In genomic region chr6:108424749-108425584, GRCm38 (mm10) we compare ENCODE assay signal across 11 mouse cellular contexts.
DNase-seq lines count a peak whose midpoint lies in the region; ATAC-seq and TF ChIP-seq lines count a peak whose summit lies in the region.
"Had no signal": no experiment of that assay in that cellular context is flagged by ENCODE, and none has a peak within 500 bp of the region (broad histone marks: within the 10 kb centered on the region; RNA-seq: fewer than 3 reads in every experiment).

No protein-coding gene starts in this region.

- TF ChIP-seq CTCF in hindbrain, postnatal 0 days (IDR thresholded peaks at IDR 0.05; ENCODE audit: low read depth), result no peak

- H3K4me2 ChIP-seq in forebrain, embryonic 11.5 days (ENCODE audit: low read depth, low read length, severe bottlenecking), result no peak overlapping the region
- no peak overlapping the region for H3K4me2 ChIP-seq in forebrain, embryonic 15.5 days (replicated peaks)
- H3K4me2 ChIP-seq in midbrain, embryonic 11.5 days, result no peak overlapping the region
- H3K4me2 ChIP-seq in hindbrain, postnatal 0 days (ENCODE audit: low read depth, low read length), result no peak overlapping the region
- no peak overlapping the region for H3K4me2 ChIP-seq in neural tube, embryonic 15.5 days
- H3K4me2 ChIP-seq: lung, embryonic 15.5 days had no signal

- H3K27ac ChIP-seq in forebrain, embryonic 11.5 days (ENCODE audit: low read depth, low read length), result no peak overlapping the region
- H3K27ac ChIP-seq in forebrain, embryonic 15.5 days (replicated peaks), result no peak overlapping the region
- no peak overlapping the region for H3K27ac ChIP-seq in midbrain, embryonic 11.5 days (ENCODE audit: low read depth, low read length)
- no peak overlapping the region for H3K27ac ChIP-seq in midbrain, embryonic 10.5 days (replicated peaks)
- H3K27ac ChIP-seq in hindbrain, postnatal 0 days, result no peak overlapping the region
- no peak overlapping the region for H3K27ac ChIP-seq in neural tube, embryonic 15.5 days (replicated peaks)
- H3K27ac ChIP-seq: lung, embryonic 15.5 days had no signal

- H3K9ac ChIP-seq in forebrain, embryonic 11.5 days (ENCODE audit: low read length), result no peak overlapping the region
- H3K9ac ChIP-seq in forebrain, embryonic 15.5 days (replicated peaks), result no peak overlapping the region
- H3K9ac ChIP-seq in midbrain, embryonic 11.5 days (ENCODE audit: low read length), result no peak overlapping the region
- no peak overlapping the region for H3K9ac ChIP-seq in hindbrain, postnatal 0 days (replicated peaks; ENCODE audit: low read length)
- no peak overlapping the region for H3K9ac ChIP-seq in neural tube, embryonic 15.5 days (replicated peaks)
- H3K9ac ChIP-seq: lung, embryonic 15.5 days had no signal

- peak; percentile 70 for ATAC-seq in forebrain, embryonic 11.5 days (replicated peaks; ENCODE audit: low FRiP score)
- ATAC-seq in forebrain, embryonic 15.5 days (replicated peaks), result no peak; the same call in 1 of the 2 replicates
- peak; percentile 53; the same call in 1 of the 2 replicates for ATAC-seq in midbrain, embryonic 11.5 days (ENCODE audit: low FRiP score)
- ATAC-seq in hindbrain, postnatal 0 days, result peak; percentile 54; the same call in 1 of the 2 replicates
- ATAC-seq in neural tube, embryonic 15.5 days (ENCODE audit: low FRiP score), result peak; percentile 62; the same call in 1 of the 2 replicates

- H3K4me3 ChIP-seq in forebrain, embryonic 11.5 days (ENCODE audit: low read depth, low read length), result no peak overlapping the region
- H3K4me3 ChIP-seq in forebrain, embryonic 15.5 days, result no peak overlapping the region
- no peak overlapping the region for H3K4me3 ChIP-seq in midbrain, embryonic 11.5 days (ENCODE audit: low read depth, low read length)
- no peak overlapping the region for H3K4me3 ChIP-seq in midbrain, embryonic 10.5 days
- no peak overlapping the region for H3K4me3 ChIP-seq in hindbrain, postnatal 0 days (ENCODE audit: low read length)
- H3K4me3 ChIP-seq in neural tube, embryonic 15.5 days (replicated peaks), result no peak overlapping the region
- H3K4me3 ChIP-seq: lung, embryonic 15.5 days had no signal

- WGBS in forebrain, embryonic 11.5 days, result 73% methylated on average over 9 of the region's 9 CpGs
- 61% methylated on average over 9 of the region's 9 CpGs for WGBS in forebrain, embryonic 15.5 days
- WGBS in midbrain, embryonic 11.5 days, result 70% methylated on average over 9 of the region's 9 CpGs
- WGBS in midbrain, embryonic 10.5 days, result 75% methylated on average over 9 of the region's 9 CpGs
- WGBS in hindbrain, postnatal 0 days, result 37% methylated on average over 9 of the region's 9 CpGs
- 52% methylated on average over 9 of the region's 9 CpGs for WGBS in neural tube, embryonic 15.5 days

- no peaks in the 10 kb centered on the region for H3K27me3 ChIP-seq in forebrain, embryonic 11.5 days (ENCODE audit: control insufficient read depth, insufficient read depth, low read length)
- no peaks in the 10 kb centered on the region for H3K27me3 ChIP-seq in forebrain, embryonic 15.5 days
- H3K27me3 ChIP-seq in midbrain, embryonic 11.5 days (ENCODE audit: control insufficient read depth, insufficient read depth, low read length), result no peaks in the 10 kb centered on the region
- H3K27me3 ChIP-seq in midbrain, embryonic 10.5 days (ENCODE audit: low read depth, poor library complexity, severe bottlenecking), result no peaks in the 10 kb centered on the region
- no peaks in the 10 kb centered on the region for H3K27me3 ChIP-seq in hindbrain, postnatal 0 days (ENCODE audit: insufficient read depth, low read length)
- no peaks in the 10 kb centered on the region for H3K27me3 ChIP-seq in neural tube, embryonic 15.5 days (replicated peaks)
- H3K27me3 ChIP-seq: lung, embryonic 15.5 days had no signal

- no peaks in the 10 kb centered on the region for H3K9me3 ChIP-seq in forebrain, embryonic 11.5 days (ENCODE audit: control insufficient read depth, low read length)
- no peaks in the 10 kb centered on the region for H3K9me3 ChIP-seq in forebrain, embryonic 15.5 days
- no peaks in the 10 kb centered on the region for H3K9me3 ChIP-seq in midbrain, embryonic 11.5 days (ENCODE audit: control insufficient read depth, low read length)
- no peaks in the 10 kb centered on the region for H3K9me3 ChIP-seq in midbrain, embryonic 10.5 days (replicated peaks)
- H3K9me3 ChIP-seq in hindbrain, postnatal 0 days (ENCODE audit: low read length), result no peaks in the 10 kb centered on the region
- H3K9me3 ChIP-seq in neural tube, embryonic 15.5 days (replicated peaks), result no peaks in the 10 kb centered on the region
- H3K9me3 ChIP-seq: lung, embryonic 15.5 days had no signal

- no peak for DNase-seq in forebrain, embryonic 11.5 days (ENCODE audit: low spot score)
- DNase-seq in midbrain, embryonic 11.5 days (ENCODE audit: low spot score, missing footprints), result no peak
- DNase-seq in midbrain, embryonic 10.5 days (ENCODE audit: low spot score), result no peak
- peak; percentile 37 for DNase-seq in hindbrain, postnatal 0 days (ENCODE audit: low spot score)
- no peak for DNase-seq in left cerebral cortex, adult 11 months (ENCODE audit: low spot score)
- DNase-seq in right cerebral cortex, postnatal 4 days, result no peak
- DNase-seq: adrenal gland, adult 2 months; layer of hippocampus, adult 9-11 months had no signal

- H3K36me3 ChIP-seq in forebrain, embryonic 11.5 days (ENCODE audit: control insufficient read depth, insufficient read depth, low read length), result no peaks in the 10 kb centered on the region
- no peaks in the 10 kb centered on the region for H3K36me3 ChIP-seq in forebrain, embryonic 15.5 days
- H3K36me3 ChIP-seq in midbrain, embryonic 11.5 days (ENCODE audit: control insufficient read depth, insufficient read depth, low read length), result no peaks in the 10 kb centered on the region
- no peaks in the 10 kb centered on the region for H3K36me3 ChIP-seq in midbrain, embryonic 10.5 days
- no peaks in the 10 kb centered on the region for H3K36me3 ChIP-seq in hindbrain, postnatal 0 days (ENCODE audit: insufficient read depth, low read length)
- H3K36me3 ChIP-seq in neural tube, embryonic 15.5 days, result no peaks in the 10 kb centered on the region

- H3K4me1 ChIP-seq in forebrain, embryonic 11.5 days (replicated peaks; ENCODE audit: control insufficient read depth, insufficient read depth, low read length), result peaks cover 2% of the 10 kb centered on the region; the same call in 1 of the 2 replicates
- H3K4me1 ChIP-seq in forebrain, embryonic 15.5 days, result peaks cover 17% of the 10 kb centered on the region
- H3K4me1 ChIP-seq in midbrain, embryonic 11.5 days (ENCODE audit: control insufficient read depth, insufficient read depth, low read length), result no peaks in the 10 kb centered on the region
- peaks cover 13% of the 10 kb centered on the region for H3K4me1 ChIP-seq in midbrain, embryonic 10.5 days
- peaks cover 5% of the 10 kb centered on the region; the same call in 1 of the 2 replicates for H3K4me1 ChIP-seq in hindbrain, postnatal 0 days (ENCODE audit: insufficient read depth, low read length)
- peaks cover 19% of the 10 kb centered on the region for H3K4me1 ChIP-seq in neural tube, embryonic 15.5 days
